ENCODE assay signal across 8 mouse cellular contexts in genomic region chr19:3685611-3686214, GRCm38 (mm10). TPM values are rescaled to one million over a fixed set of nuclear protein-coding genes. Genes with fewer than 3 reads are reported as not detected.
A peak's percentile ranks its signal among the peaks of the same experiment; 100 is the strongest.
DNase-seq lines count a peak whose midpoint lies in the region; ATAC-seq and TF ChIP-seq lines count a peak whose summit lies in the region.

No protein-coding gene starts in this region.

- peaks cover 10% of the 10 kb centered on the region for H3K27me3 ChIP-seq in spleen, adult 2 months (ENCODE audit: control insufficient read depth, insufficient read depth, low read length)
- no peaks in the 10 kb centered on the region for H3K27me3 ChIP-seq in embryonic facial prominence, embryonic 14.5 days (replicated peaks; ENCODE audit: control insufficient read depth, insufficient read depth, low read length)
- H3K27me3 ChIP-seq in hindbrain, embryonic 10.5 days (ENCODE audit: insufficient read depth, poor library complexity, severe bottlenecking), result peaks cover 12% of the 10 kb centered on the region
- H3K27me3 ChIP-seq in liver, embryonic 15.5 days, result peaks cover 31% of the 10 kb centered on the region
- peaks cover 9% of the 10 kb centered on the region; the same call in 1 of the 2 replicates for H3K27me3 ChIP-seq in neural tube, embryonic 14.5 days (ENCODE audit: control insufficient read depth, insufficient read depth, low read length)

- H3K27ac ChIP-seq in spleen, adult 2 months (ENCODE audit: insufficient read depth, low read length), result peak overlapping the region; percentile 49
- H3K27ac ChIP-seq in embryonic facial prominence, embryonic 14.5 days (replicated peaks; ENCODE audit: low read depth, low read length), result peak overlapping the region; percentile 88
- H3K27ac ChIP-seq in hindbrain, embryonic 10.5 days, result peak overlapping the region; percentile 95
- H3K27ac ChIP-seq in liver, embryonic 15.5 days (replicated peaks), result peak overlapping the region; percentile 80
- no peak overlapping the region for H3K27ac ChIP-seq in neural tube, embryonic 14.5 days (ENCODE audit: low read depth, low read length)

- H3K36me3 ChIP-seq in spleen, adult 2 months (ENCODE audit: control insufficient read depth, insufficient read depth, low read length), result no peaks in the 10 kb centered on the region
- no peaks in the 10 kb centered on the region for H3K36me3 ChIP-seq in embryonic facial prominence, embryonic 14.5 days (ENCODE audit: control insufficient read depth, insufficient read depth, low read length)
- H3K36me3 ChIP-seq in hindbrain, embryonic 10.5 days, result no peaks in the 10 kb centered on the region
- H3K36me3 ChIP-seq in liver, embryonic 15.5 days (replicated peaks), result no peaks in the 10 kb centered on the region
- H3K36me3 ChIP-seq in neural tube, embryonic 14.5 days (ENCODE audit: control insufficient read depth, insufficient read depth, low read length), result no peaks in the 10 kb centered on the region

- H3K9me3 ChIP-seq in embryonic facial prominence, embryonic 14.5 days (ENCODE audit: control insufficient read depth, low read length), result no peaks in the 10 kb centered on the region
- no peaks in the 10 kb centered on the region for H3K9me3 ChIP-seq in hindbrain, embryonic 10.5 days
- no peaks in the 10 kb centered on the region for H3K9me3 ChIP-seq in liver, embryonic 15.5 days (replicated peaks)
- no peaks in the 10 kb centered on the region for H3K9me3 ChIP-seq in neural tube, embryonic 14.5 days (ENCODE audit: control insufficient read depth, low read length)

- TF ChIP-seq POLR2A in spleen, adult 2 months (IDR thresholded peaks at IDR 0.05; ENCODE audit: low read depth, low read length), result no peak

- no peak for DNase-seq in spleen, adult 2 months (ENCODE audit: low read depth in 1 of 2, low spot score in 2 of 2)
- no peak for DNase-seq in spleen, adult 12 weeks (ENCODE audit: low spot score)
- peak; percentile 47 for DNase-seq in embryonic facial prominence, embryonic 14.5 days (ENCODE audit: low spot score)
- DNase-seq in hindbrain, embryonic 10.5 days (ENCODE audit: low spot score), result no peak
- no peak for DNase-seq in spleen, adult 18-20 months
- no peak for DNase-seq in natural killer cell, adult 2 months (ENCODE audit: low spot score in 2 of 2)

- peak overlapping the region; percentile 97 for H3K9ac ChIP-seq in embryonic facial prominence, embryonic 14.5 days (ENCODE audit: low read depth, low read length)
- peak overlapping the region; percentile 58 for H3K9ac ChIP-seq in liver, embryonic 15.5 days
- peak overlapping the region; percentile 73 for H3K9ac ChIP-seq in neural tube, embryonic 14.5 days (replicated peaks; ENCODE audit: low read depth, low read length)

- H3K4me2 ChIP-seq in embryonic facial prominence, embryonic 14.5 days (ENCODE audit: low read depth, low read length), result peak overlapping the region; percentile 87
- peak overlapping the region; percentile 76 for H3K4me2 ChIP-seq in liver, embryonic 15.5 days
- H3K4me2 ChIP-seq in neural tube, embryonic 14.5 days (ENCODE audit: low read depth, low read length), result peak overlapping the region; percentile 93

- peak; percentile 45 for ATAC-seq in embryonic facial prominence, embryonic 14.5 days (ENCODE audit: low read depth)
- 0 out of 2 replicates have a peak, but pooled peaks have one; percentile 13 for ATAC-seq in liver, embryonic 15.5 days (ENCODE audit: insufficient read depth)
- ATAC-seq in neural tube, embryonic 14.5 days (ENCODE audit: low read depth), result peak; percentile 20; the same call in 1 of the 2 replicates

- WGBS in spleen, adult 2 months, result 2% methylated on average over 45 of the region's 45 CpGs
- WGBS in embryonic facial prominence, embryonic 14.5 days, result under 1% methylated on average over 34 of the region's 45 CpGs
- WGBS in hindbrain, embryonic 10.5 days, result under 1% methylated on average over 45 of the region's 45 CpGs
- WGBS in liver, embryonic 15.5 days (ENCODE audit: insufficient replicate concordance), result under 1% methylated on average over 45 of the region's 45 CpGs
- WGBS in neural tube, embryonic 14.5 days, result under 1% methylated on average over 40 of the region's 45 CpGs

- H3K4me1 ChIP-seq in spleen, adult 2 months (ENCODE audit: control insufficient read depth, insufficient read depth, insufficient read length), result peaks cover 4% of the 10 kb centered on the region
- peaks cover 39% of the 10 kb centered on the region for H3K4me1 ChIP-seq in embryonic facial prominence, embryonic 14.5 days (ENCODE audit: control insufficient read depth, insufficient read depth, low read length)
- peaks cover 55% of the 10 kb centered on the region for H3K4me1 ChIP-seq in hindbrain, embryonic 10.5 days (replicated peaks)
- peaks cover 65% of the 10 kb centered on the region for H3K4me1 ChIP-seq in liver, embryonic 15.5 days (replicated peaks)
- peaks cover 9% of the 10 kb centered on the region; the same call in 1 of the 2 replicates for H3K4me1 ChIP-seq in neural tube, embryonic 14.5 days (ENCODE audit: control insufficient read depth, insufficient read depth, low read length)

- TF ChIP-seq CTCF in spleen, adult 2 months (IDR thresholded peaks at IDR 0.05; ENCODE audit: extremely low read depth, insufficient read depth, insufficient read length, insufficient replicate concordance), result no peak

- peak overlapping the region; percentile 54 for H3K4me3 ChIP-seq in spleen, adult 2 months (ENCODE audit: extremely low read depth, insufficient read depth, insufficient read length)
- H3K4me3 ChIP-seq in embryonic facial prominence, embryonic 14.5 days (ENCODE audit: low read depth, low read length), result peak overlapping the region; percentile 99
- H3K4me3 ChIP-seq in hindbrain, embryonic 10.5 days, result peak overlapping the region; percentile 87
- H3K4me3 ChIP-seq in liver, embryonic 15.5 days (replicated peaks), result peak overlapping the region; percentile 66
- H3K4me3 ChIP-seq in neural tube, embryonic 14.5 days (ENCODE audit: low read depth, low read length), result peak overlapping the region; percentile 69

RNA-seq across cellular contexts. Expression of gene Lrp5, which starts 0.7 kb away (rescaled TPM):
- 22.6 and 22.8 TPM in 2 replicates for polyA plus RNA-seq in spleen, adult 2 months (2012; rRNA removed)
- polyA plus RNA-seq in embryonic facial prominence, embryonic 14.5 days (2014; fragmentation: Nextera tagmentation; extraction: Ambion mirVana), result 10.1 and 10.6 TPM in 2 replicates
- 3.1 and 3.5 TPM in 2 replicates for polyA plus RNA-seq in hindbrain, embryonic 10.5 days (2016; fragmentation: Nextera tagmentation; extraction: Ambion mirVana)
- polyA plus RNA-seq in liver, embryonic 15.5 days (2015; fragmentation: Nextera tagmentation; extraction: Ambion mirVana), result 2.1 and 2.6 TPM in 2 replicates
- polyA plus RNA-seq in neural tube, embryonic 14.5 days (2014; fragmentation: Nextera tagmentation; extraction: Ambion mirVana), result 0.98 and 1.3 TPM in 2 replicates

RNA-seq across cellular contexts. Expression of gene 1810055G02Rik, which starts 22.4 kb away (rescaled TPM):
- 6.7 and 11.0 TPM in 2 replicates for polyA plus RNA-seq in spleen, adult 2 months (2012; rRNA removed)
- 59.2 and 61.4 TPM in 2 replicates for polyA plus RNA-seq in embryonic facial prominence, embryonic 14.5 days (2014; fragmentation: Nextera tagmentation; extraction: Ambion mirVana)
- 45.7 and 46.9 TPM in 2 replicates for polyA plus RNA-seq in hindbrain, embryonic 10.5 days (2016; fragmentation: Nextera tagmentation; extraction: Ambion mirVana)
- 16.0 and 16.6 TPM in 2 replicates for polyA plus RNA-seq in liver, embryonic 15.5 days (2015; fragmentation: Nextera tagmentation; extraction: Ambion mirVana)
- 33.4 and 37.6 TPM in 2 replicates for polyA plus RNA-seq in neural tube, embryonic 14.5 days (2014; fragmentation: Nextera tagmentation; extraction: Ambion mirVana)
